Mouse (Mus musculus) ovary, postnatal 10 days (tissue): ENCODE results near the gene Nat9.

Source experiments
- DNase-seq: peaks from one replicate; pipeline ENCODE4 v3.0.0; 2022; ENCODE audit warnings: low spot score

Gene Nat9

DNA sequence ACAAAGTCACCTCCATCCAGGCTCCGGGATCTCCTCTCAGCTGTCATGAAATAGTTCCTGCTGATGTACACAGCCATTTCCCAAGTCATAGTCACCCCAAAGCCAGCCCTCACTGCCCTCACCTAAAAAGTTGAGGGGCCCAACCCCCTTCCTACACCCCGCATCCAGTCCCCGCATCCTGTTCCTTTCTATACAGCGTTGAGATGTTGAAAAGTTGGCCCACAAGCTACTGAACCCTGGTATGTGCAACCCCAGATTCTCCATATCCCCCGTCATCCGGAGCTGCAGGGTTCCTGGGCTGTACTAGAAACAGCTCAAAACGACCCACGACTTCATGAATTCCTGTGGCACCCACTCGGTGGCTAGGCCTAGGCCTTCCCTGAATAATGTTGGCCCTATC lies 34.6 kb downstream of the Nat9 start:
- DNase-seq: no peak

DNA sequence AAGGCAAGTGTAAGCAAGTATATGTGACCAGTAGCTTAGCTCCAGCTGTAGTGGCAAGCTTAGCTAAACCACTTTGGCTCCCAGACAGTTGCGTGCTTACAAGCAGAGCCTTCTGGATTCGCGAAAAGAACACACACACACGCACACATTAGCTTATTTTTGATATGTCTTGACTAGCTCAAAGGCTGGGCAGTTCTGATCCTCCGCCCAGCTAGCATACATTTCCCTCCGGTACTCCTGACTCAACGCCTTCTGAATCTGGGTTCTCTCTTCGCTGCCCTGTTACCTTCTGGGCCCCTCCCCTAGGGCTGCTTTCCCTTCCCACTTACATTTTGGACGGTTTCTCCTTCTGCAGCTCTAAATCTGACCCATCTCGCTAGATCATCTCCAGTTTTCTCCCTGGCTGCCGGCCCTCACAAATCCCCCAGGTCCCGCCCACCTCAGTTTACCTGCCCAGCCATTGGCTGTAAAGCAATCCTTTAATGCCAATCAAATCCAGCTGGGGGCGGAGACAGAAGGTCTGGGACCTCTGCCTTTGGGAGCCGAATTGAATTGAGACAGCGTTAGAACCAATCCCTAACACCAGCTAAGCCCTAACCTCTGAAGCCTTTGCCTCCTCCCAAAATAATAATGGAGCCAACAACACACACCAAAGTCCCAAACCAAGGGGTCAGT lies 35.8 kb downstream of the Nat9 start:
- no peak for DNase-seq

DNA sequence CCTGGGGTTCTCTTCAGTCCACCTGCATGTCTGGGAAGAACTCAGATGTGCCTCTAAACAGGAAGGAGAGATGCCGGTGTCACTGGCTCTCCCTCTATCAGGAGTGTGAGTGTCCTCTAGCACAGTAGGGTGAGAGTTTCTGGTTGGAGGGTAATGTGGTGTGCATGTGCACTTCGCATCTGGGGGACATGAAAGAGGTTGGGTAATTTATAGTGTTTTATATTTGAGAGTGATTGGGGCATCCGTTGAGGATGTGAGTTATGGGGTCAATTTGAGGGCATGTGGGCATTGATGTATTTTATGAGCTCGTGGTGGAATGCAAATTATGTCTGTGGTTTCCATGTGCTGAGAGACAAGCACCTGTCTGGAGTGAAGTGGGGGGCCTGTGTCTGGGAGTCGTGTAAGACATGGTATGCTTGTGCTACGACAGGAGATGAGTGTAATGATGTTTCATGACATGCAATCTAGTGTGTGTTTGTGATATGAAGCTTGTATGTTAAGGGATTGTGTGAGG lies 36.9 kb downstream of the Nat9 start:
- DNase-seq: no peak

DNA sequence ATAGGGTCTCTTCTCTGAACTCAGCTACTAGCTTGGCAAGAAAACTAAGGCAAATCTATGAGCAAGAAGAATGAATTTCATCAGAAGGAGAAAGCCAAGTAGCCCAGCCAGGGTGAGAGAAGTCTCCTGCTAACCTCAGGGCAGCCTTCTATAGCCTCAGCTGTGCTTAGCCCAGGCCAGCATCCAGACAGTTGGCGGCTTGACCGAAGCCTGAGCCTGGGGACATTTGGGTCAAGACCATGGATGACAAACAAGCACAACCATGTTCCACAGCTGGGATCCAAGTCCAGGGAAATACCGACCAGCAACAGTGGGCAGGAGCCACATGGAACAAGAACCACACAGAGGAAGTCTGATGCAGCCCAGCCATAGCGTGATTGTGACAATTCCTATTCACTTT lies 39.8 kb downstream of the Nat9 start:
- no peak for DNase-seq

DNA sequence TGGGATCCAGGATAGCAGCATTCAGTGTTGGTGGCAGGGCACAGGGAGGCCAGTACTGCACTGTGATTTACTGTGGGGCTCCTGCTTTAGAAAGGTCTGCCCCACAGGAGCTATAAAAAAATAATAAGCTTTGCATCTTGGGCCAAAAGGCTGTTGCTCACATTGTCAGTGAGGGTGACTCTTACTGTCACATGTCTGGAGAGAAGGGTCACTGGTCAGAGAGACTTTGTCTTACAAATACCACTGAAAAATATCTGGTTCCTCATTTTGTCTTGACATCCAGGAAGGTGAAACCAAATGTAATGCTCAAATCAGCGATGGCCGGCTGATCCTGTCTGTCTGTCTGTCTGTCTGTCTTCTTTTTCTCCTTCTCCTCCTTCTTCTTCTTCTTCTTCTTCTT lies 45.7 kb downstream of the Nat9 start:
- no peak for DNase-seq

DNA sequence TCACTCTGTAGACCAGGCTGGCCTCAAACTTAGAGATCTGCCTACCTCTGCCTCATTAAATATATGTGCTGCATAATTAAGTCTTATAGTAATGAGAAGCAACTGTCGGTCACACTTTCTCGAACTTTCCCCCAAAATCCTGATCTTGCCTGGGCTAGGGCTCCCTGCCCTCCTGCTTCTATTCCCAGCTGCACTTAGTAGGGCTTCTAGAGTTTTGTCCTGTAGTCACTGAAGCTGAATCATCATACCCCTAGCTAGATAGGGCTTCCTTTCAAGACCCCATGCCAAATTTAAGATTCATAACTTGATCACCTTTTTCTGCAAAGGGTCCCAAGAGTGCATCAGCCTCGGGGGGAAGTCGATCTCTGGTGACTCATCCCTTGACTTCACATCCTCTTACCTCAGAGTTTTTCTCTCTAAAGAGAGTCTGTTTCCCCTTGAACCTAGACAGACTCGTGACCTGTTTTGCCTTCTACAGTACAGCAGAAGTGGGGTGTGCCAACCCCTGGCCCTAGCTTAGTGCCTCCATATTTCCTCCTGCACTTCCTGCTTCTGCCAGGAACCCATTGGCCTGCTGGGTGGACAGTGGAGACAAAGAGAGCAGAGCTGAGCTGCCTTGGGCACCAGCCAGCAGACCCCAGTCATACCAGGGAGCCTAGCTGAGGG lies 48.9 kb downstream of the Nat9 start:
- DNase-seq: no peak

DNA sequence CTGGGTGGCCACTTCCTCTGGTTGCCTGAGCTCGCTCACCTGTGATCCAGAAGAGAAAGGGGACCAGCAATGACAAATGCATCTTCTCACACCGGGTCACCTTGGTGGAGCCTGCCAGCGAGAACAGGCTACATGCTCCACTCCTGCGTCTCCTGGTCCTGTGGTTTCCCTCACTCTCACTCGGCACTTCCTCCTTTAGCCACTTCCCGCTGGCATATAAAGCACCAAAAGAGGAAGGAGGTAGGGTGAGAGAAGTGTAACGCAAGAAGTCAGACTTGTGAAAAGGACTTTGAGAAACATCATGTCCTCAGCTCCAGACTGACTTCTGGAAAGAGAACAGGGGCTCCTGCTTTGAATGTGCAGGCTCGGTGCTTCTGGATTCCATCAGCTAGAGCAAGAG lies 53.9 kb downstream of the Nat9 start, which contains the start of gene Cd300lf:
Gene Cd300lf, minus strand, starts transcription at position 193 of the 400 bp plus-strand sequence.
- DNase-seq: no peak
